Mouse (Mus musculus): Measurements from ENCODE around the gene Polr3g.
"Not testable (repeated sequence)": the region's sequence is repeated elsewhere in the genome, so short reads cannot be mapped to it uniquely, and the experiment has no call there.

Polr3g gene

DNA sequence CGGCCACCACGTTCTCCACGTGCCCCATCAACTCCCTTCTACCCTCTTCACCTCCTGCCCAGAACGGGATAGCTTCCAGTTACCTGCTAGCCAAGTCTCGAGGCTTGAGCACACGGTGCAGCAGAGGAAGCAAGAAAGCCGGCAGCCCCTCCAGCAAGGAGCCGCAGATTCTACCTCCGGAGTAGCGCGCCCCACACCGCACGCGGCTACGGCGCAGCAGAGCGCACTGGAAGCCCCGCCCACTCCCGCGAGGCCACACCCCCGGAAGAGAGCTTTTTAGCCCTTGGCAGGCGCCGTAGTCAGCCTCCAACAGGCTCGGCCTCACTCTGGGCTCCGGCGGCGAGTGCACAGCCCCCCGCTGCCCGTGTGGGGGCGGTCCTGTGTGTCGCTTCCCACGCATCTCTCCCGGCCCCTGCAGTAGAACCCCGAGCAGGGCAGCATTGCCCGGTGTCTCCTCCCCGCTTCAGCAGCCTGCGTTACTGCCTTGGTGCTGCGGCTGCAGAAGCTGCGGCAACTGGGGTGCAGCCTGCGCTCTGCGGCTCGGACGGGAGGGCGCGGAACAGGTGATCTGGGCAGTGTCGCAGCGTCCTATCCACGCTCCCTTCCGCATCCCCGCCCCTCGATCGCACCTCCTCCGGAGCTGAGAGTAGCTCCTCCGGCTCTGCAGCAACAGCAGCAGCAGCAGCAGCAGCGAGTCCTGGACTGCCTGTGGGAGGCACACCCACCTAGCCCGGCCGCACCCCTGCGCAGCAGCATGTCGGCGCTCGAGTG lies at the start of gene Polr3g, which contains the start of gene Mblac2:
Gene Polr3g, minus strand, starts transcription at position 239 of the 771 bp plus-strand sequence.
Gene Mblac2, plus strand, starts transcription at position 567 of the 771 bp plus-strand sequence.
- DNase-seq (ENCODE audit: low spot score in 2 of 2): peak; percentile 94 to 95

DNA sequence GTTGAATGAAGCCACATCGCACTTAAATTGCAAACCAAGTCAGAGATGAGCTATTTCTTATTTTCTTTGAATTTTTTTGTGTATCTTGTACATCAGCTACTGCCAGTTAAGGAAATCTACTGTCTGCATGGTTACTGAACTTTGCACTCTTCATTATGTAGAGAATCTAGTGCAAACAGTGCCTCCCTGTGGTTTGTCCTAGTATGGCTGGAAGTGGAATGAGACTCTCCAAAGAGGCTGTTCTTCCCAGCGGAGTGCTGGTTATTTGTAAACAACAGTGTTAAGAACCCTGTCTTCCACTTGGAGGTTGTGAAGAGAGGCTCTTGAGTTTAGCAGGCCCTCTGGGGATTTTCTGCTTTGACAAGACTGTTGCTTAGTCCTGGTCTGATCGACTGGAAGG lies 49.6 kb upstream of the Polr3g start:
- peak; percentile 10 to 23 for DNase-seq (ENCODE audit: low spot score in 2 of 2)

DNA sequence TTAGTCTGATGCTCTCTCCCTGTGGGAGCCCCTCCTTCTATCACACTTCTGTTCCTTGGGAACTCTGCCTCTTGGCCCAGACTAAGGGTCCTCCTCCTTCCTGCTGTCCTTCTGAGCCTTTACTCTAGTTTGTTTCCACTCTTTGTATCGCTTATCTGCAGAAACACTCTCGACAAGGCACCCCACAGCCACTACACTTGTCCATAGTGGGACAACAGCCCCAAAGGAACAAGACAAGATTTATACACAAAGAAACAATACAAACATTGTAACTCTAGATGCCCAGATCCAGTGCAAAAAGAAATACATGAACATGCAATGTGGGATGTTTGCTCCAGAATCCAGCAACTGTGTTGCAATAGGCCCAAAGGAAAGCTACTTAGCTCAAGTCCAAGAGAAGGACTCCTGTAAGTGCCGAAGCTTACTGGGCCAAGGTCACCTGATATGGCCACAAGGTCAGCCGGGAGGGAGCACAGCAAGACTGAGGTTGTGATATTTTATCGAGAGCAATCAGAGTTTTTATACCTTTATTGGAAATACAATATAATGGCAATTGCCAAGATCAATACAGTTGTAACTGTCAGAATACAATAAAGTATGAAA lies 46.3 kb upstream of the Polr3g start:
- DNase-seq (ENCODE audit: low spot score in 2 of 2): no peak

DNA sequence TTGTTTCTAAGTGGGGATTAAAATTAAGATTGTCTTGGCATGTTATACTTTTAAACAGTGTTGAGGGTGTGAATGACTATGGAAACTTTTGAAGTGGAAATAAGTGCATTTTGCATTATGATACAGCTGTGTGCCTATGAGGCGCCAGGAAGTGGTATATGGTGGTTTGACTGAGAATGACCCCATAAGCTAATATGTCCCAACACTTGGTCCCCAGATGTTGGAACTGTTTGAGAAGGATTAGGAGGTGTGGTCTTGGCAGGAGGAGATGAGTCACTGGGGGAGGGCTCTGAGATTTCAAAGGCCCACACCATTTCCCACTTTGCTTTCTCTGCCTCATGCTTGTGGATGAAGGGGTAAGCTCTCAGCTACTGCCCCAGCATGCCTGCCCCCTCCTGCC lies 44.5 kb upstream of the Polr3g start:
- no peak for DNase-seq (ENCODE audit: low spot score in 2 of 2)

DNA sequence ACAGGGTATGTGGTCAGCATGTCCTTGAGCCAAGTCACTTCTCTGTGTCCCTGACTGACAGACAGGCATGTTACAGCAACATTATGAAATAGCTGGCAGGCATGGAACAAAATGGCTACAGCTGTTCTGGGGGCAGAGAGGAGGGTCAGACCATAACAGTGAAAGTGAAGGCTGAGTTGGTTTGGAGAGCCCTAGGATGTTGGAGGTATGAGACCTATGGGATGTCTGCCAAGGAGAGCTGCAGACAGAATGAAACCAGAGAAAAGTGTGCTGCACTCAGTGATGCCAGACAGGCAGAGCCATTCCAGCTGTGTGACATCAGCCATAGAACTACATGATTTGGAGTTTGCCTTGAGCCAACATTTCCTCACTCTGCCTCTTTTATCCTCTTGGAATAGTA lies 44.1 kb upstream of the Polr3g start:
- DNase-seq (ENCODE audit: low spot score in 2 of 2): no peak

DNA sequence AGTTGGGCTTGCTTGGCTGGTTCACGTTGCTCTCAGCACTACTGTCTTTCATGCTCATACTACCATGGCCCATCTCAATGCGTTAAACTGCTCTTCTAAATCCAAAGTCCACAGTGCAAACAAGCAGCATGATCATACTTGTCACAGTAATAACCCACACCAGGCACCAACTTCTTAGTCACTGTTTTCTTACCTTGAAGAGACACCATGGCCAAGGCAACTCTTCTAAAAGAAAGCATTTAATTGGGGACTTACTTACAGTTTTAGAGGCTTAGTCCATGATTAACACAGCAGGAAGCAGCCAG lies 33.2 kb upstream of the Polr3g start:
- DNase-seq (ENCODE audit: low spot score in 2 of 2): no peak

DNA sequence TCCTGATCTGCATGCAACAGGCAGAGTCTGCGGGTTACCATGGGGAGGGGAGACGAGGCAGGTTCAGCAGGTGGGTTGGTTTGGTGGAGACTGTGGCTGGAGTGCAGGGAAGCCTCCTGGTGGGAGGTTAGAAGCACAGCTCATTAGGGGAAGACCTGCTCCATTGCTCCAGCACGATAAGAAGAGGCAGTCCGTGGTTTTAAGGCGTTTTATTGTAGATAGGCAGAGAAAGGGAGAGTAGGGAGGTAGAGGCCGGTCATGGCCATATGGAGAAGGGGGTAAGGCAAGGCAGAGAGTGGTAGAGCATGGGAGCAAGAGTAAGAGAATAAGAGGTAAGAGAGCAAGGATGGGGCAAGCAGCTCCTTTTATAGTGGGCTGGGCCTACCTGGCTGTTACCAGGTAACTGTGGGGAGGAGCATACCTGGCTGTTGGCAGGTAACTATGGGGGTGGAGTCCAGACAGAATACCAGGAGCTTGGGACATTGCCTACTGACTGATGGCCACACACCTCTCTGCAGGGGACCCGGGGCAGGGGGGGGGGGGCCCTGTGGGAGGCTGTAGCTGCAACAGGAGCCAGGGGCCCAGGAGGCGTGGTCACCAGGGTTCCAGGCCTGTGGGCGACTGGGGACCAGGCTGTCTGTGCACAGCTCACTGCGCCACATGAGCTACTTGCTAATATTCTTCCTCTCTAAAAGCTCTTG lies 32.7 kb upstream of the Polr3g start:
- no peak for DNase-seq (ENCODE audit: low spot score in 2 of 2)

DNA sequence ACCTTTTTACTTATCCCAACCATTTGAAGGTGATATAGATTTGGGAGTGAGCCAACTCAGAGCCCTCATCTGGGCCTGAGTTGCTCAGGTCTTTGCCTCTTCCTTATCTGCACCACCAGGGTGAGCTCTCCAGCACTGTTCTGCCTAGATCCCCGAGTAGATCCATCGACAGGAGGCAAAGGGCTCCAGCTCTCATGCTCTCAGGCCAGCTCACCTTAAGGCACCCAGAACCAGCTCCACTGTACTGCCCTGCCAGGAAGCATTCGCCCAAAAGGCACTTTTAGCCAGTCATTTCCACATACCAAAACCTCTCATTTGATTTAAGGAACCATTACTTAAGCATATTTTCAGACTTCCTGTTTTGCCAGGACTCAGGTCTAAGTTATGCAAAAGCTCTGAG lies 30.1 kb upstream of the Polr3g start:
- DNase-seq (ENCODE audit: low spot score in 2 of 2): no peak

DNA sequence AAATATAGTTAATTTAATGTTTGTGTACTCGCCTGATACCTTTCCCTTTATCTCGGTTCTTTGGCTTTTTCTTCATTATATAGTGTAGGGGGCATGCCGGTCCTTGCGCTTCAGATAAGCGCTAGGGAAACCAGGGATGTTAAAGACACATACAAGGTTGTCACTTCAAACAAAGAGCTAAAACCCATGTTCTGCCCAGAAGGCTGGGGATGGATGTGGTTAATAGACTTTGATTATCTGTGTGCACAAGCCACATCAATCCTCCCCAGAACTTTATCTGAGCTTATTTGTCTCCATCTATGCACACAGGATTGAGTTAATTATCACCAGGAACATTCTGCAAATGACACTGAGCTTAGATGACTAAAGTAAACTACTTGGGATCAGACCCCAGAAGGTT lies 25.8 kb upstream of the Polr3g start:
- no peak for DNase-seq (ENCODE audit: low spot score in 2 of 2)

DNA sequence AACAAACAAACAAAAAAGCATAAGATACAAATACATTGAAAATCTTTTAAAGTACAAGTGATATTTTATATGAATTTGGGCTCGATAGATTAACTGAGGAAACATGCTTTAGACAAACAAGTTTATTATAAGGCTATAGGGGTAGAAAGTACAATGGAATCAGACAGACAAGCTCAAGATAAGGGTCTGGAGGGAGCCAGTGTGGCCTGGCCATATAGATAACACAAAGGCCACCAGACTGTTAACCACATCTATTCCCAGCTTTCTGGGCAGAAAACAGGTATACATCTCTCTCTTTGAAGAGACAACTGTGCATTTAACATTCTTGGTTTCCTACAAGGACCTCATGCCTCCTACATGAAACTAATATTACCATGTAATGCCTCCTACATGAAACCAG lies 19.5 kb upstream of the Polr3g start:
- DNase-seq (ENCODE audit: low spot score in 2 of 2): no peak

DNA sequence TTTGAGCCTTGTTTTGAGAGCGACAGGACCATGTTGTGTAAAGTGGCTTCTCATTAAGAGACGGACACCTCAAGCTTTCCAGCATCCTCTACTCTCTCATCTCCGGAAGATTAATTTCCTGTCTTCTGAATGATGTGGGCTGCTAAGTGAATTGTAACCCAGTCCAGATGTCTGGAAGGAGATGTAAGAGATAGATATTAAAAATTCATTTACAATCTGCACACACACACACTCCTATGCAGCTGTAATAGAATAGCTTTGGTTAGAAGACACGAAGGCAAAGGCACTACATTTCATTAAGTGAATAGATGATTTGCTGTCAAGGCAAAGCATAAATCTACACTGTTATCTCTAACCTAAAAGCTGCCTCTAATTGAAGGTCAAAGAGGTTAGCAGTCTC lies 18.3 kb upstream of the Polr3g start:
- DNase-seq (ENCODE audit: low spot score in 2 of 2): no peak

DNA sequence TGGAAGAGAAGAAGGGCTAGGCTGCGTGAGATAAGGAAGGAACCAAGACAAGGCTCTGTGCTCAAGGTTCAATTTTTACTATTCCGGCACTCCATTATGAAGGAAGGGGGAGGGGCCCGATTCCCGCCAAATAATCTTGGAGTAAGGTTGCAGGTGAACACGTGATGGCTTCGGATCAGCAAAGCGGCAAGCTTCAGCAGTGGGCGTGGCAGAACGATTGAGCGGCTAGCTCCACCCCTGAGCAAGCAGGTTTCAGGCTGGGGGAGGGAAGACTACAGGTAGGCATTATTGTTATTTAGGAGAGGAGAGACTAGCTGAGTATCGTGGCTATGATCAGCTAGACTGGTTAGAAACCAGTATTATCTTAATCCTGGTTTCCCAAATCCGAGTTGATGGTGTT lies 17.3 kb upstream of the Polr3g start:
- not testable (repeated sequence) for DNase-seq (ENCODE audit: low spot score in 2 of 2)

DNA sequence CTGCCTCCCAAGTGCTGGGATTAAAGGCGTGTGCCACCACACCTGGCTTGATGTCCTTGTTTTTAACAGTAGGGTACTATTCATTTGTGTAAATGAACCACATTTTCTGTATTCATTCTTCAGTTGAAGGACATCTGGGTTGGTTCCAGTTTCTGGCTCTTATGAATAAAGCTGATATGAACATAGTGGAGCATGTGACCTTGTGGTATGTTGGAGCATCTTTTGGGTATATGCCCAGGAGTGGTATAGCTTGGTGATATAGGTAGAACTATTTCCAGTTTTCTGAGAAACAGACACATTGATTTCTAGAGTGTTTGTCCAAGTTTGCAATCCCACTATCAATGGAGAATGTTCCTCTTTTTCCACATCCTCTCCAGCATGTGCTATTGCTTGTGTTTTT lies 3.1 kb upstream of the Polr3g start:
- no peak for DNase-seq (ENCODE audit: low spot score in 2 of 2)

DNA sequence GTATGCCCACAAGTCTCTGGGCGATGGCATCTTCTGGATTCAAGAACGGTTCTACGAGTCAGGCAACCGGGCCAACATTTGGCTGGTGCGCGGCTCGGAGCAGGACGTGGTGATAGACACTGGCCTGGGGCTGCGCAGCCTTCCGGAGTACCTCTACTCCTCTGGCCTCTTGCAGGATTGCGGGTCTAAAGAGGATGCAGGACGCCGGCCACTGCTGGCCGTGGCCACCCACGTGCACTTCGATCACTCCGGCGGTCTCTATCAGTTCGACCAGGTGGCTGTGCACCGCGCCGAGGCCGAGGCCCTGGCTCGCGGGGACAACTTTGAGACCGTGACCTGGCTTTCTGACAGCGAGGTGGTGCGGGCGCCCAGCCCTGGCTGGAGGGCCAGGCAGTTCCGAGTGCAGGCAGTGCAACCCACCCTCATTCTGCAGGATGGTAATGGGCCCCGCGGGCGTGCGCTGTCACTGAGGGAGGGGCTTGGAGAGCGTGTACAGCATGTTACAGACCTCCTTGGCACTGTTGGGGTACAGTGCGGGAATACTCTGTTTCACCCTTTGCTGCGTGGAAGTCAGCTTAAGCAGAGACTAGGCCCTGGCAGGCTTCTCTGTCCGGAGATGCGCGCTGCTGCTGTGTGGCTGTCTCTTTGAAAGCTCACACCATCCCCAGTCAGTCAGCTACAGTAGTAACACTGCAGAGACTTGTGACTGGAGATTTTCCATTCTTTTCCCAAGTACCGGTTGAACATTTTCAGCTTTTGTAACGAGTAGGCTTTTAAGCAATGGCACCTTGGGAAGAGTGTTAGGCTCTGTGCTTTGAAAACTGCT lies 946 bp upstream of the Polr3g start:
- no peak for DNase-seq (ENCODE audit: low spot score in 2 of 2)

DNA sequence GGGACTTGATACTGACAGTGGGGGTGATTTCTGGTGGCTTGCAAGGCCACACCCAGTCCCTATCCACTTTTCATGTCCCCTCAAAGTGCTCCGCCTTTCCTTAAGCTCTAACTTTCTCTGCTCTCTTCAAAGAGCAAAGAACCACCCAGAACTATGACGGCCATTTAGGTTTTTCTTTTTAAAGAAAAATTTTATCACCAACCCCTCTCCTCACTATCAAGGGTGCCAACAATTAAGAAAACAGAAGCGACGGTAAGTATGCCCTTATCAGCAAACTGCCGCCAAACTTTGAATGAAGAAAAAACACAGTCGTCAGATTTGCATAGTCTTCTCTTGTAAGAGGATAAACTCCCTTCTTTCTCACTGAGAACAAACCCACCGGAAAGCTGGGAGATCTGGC lies 547 bp downstream of the Polr3g start:
- no peak for DNase-seq (ENCODE audit: low spot score in 2 of 2)

DNA sequence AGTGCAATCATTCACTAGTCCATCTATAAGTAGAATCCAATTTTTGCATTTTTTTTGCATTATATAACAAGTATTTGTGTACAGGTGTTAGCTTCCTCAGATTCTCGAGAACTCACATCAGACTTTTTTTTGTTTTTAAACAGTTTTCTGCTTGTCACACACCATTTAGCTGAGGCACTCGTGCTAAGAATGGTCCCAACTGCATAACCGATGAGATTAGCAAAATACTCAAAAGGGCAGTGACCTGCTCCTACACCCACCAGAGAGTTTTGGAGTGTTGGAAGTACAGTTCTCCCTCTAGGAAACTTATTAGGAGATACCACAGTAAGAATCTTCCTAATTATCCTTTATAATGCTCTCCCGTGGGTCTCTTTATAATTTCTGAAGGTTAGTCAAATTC lies 1.0 kb downstream of the Polr3g start:
- DNase-seq (ENCODE audit: low spot score in 2 of 2): no peak

DNA sequence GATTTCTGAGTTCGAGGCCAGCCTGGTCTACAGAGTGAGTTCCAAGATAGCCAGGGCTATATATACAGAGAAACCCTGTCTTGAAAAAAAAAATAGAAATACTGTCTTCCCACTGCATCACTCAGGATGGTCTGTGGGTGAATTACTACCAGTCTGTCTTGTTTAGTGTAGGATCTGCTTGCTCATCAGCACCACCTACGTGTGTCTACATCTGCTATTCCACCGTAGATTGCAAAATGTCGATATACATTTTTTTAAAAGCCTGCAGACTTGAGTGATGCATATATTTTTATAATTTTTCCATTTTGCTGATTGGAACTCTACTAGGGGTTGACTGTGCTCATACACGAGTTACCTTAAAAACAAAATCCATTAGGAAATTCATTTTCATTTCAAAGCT lies 4.5 kb downstream of the Polr3g start:
- no peak for DNase-seq (ENCODE audit: low spot score in 2 of 2)

DNA sequence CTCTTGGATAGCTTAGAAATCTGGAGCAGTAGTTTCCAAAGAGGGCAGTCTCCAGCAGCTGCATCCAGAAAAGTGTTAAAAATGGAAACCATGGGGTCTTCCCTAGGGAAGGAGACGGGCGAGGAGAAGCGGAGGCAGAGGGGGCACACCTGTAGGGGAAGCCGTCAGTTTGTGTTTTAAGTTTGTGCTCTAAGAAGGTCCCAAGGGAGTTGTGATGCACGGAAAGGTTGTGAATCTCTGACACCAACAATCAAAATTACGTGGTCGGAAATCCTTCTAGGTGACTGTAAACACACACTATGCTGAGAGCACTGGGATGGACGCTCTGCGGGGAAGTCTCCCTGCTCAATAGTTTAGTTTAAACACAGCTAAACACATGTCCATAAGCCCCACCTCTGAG lies 7.2 kb downstream of the Polr3g start:
- DNase-seq (ENCODE audit: low spot score in 2 of 2): no peak

DNA sequence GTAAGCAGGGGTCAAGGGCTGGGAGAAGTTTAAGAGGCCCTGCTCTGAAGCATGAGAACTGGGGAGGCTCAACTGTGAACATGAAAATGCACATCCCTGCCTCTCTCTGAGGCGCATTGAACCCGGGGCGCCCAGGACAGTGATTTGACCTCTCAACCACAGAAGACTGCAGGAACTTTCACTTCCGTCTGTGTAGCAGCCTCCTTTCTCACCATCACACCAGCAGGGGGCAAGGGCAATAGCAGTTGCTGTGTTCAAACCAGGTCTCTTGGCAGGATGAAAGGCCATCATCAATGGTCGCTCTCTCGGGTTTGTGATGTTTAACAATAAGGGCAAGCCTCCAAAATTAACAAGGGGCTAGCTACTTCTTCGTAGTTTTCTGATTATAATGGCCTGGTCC lies 7.7 kb downstream of the Polr3g start:
- DNase-seq (ENCODE audit: low spot score in 2 of 2): no peak

DNA sequence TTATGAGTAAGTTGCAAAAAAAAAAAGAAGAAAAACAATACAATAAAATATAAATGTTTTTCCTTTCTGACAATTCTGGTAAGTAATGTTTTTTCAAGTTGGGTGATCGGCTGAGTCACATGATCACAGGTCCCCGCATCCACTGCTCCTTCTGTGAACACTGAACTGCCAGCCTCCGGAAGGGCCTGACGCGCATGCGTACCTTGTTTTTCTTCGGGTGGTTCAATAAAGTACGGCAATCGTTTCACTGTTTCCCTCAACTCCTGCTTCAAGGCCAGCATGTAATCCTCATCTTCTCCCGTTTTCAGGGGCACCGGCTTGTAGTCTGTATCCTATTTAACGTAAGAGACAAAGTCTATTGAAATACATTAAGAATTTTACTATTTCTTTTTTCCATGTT lies 16.4 kb downstream of the Polr3g start:
- DNase-seq (ENCODE audit: low spot score in 2 of 2): no peak

DNA sequence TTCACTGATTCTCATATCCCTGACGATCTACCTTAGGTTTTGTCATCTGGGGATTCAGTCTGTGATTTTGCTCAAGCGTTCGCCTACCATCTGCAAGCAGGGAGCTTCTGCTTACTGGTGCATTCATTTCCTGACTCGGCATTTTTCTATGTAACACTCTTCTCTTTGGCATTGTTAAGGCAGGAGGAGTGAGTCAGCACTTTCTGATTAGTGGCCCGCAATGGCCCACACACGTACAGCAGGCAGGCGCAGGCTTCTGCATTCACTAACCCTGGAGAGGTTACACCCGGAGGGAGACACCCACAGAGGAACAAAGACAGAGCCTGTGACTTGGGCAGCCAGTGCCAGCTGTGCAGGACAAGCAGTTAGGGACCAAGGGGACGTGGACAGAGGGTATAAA lies 19.2 kb downstream of the Polr3g start:
- DNase-seq (ENCODE audit: low spot score in 2 of 2): no peak

DNA sequence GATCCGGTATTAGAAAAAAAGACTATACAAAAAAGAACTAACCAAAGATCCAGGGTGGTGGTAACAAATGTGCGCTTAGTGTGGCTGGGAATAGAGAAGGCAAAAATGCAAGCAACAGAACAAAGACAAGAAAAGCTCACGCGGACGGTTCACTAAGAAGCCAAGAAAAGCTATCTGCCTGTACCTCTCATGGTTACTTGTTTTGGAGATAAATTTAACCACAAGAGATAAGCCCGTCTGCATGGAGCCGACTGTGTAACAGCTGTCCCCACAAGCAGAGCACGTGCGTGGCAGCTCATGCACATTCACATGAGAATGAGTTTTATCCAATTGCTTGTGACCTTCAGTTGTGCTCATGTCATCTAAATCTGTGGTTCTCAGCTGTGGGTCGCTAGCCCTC lies 20.3 kb downstream of the Polr3g start:
- DNase-seq (ENCODE audit: low spot score in 2 of 2): no peak
